In genomic region chr14:28506376-28506831, GRCm38 (mm10) we compare ENCODE assay signal across 8 mouse cellular contexts. TPM values are rescaled to one million over a fixed set of nuclear protein-coding genes. Genes with fewer than 3 reads are reported as not detected.
DNase-seq lines count a peak whose midpoint lies in the region; ATAC-seq and TF ChIP-seq lines count a peak whose summit lies in the region.

No protein-coding gene starts in this region.

- no peaks in the 10 kb centered on the region for H3K9me3 ChIP-seq in forebrain, embryonic 12.5 days
- no peaks in the 10 kb centered on the region for H3K9me3 ChIP-seq in limb, embryonic 11.5 days (ENCODE audit: control insufficient read depth, low read length)
- H3K9me3 ChIP-seq in midbrain, embryonic 16.5 days (replicated peaks; ENCODE audit: control insufficient read depth, low read length, poor library complexity, severe bottlenecking): no peaks in the 10 kb centered on the region

- 0 out of 2 replicates have a peak overlapping the region, but pooled peaks have one; percentile 85 for H3K27ac ChIP-seq in forebrain, embryonic 12.5 days
- peak overlapping the region; percentile 99 for H3K27ac ChIP-seq in limb, embryonic 11.5 days (replicated peaks; ENCODE audit: low read depth, low read length)
- 0 out of 2 replicates have a peak overlapping the region, but pooled peaks have one; percentile 10 for H3K27ac ChIP-seq in midbrain, embryonic 16.5 days (ENCODE audit: low read length)

- in situ Hi-C loops in Patski (cut with MboI; ENCODE audit: low pct_unique_long_range_greater_than_20kb): loop anchor here (5.0 to 10.0 kb wide), 5 partner anchors 222 to 699 kb away; no protein-coding TSS in a partner anchor

- H3K4me2 ChIP-seq in forebrain, embryonic 12.5 days: peak overlapping the region; percentile 74
- peak overlapping the region; percentile 96 for H3K4me2 ChIP-seq in limb, embryonic 11.5 days (ENCODE audit: low read depth, severe bottlenecking)
- H3K4me2 ChIP-seq in midbrain, embryonic 16.5 days (ENCODE audit: low read length): peak overlapping the region; percentile 89

- no peaks in the 10 kb centered on the region for H3K27me3 ChIP-seq in Patski
- peaks cover 81% of the 10 kb centered on the region for H3K27me3 ChIP-seq in forebrain, embryonic 12.5 days
- H3K27me3 ChIP-seq in limb, embryonic 11.5 days (ENCODE audit: control insufficient read depth, insufficient read depth, low read length): 0 out of 2 replicates have a peak, but pooled peaks cover 2% of the 10 kb centered on the region
- H3K27me3 ChIP-seq in midbrain, embryonic 16.5 days (ENCODE audit: control insufficient read depth, insufficient read depth, low read depth, low read length): peaks cover 21% of the 10 kb centered on the region

- peak; percentile 6 for ATAC-seq in Patski
- ATAC-seq in forebrain, embryonic 12.5 days (ENCODE audit: low FRiP score): peak; percentile 7; the same call in 1 of the 2 replicates
- no peak for ATAC-seq in limb, embryonic 11.5 days (ENCODE audit: insufficient number of reproducible peaks, low FRiP score, low TSS enrichment, low read depth)
- ATAC-seq in midbrain, embryonic 16.5 days: no peak
- ATAC-seq in CD4-positive, CD25-positive, alpha-beta regulatory T cell, adult 4 months: no peak
- no peak for ATAC-seq in inflammation-experienced regulatory T-cells, adult 6 months

- peaks cover 56% of the 10 kb centered on the region for H3K4me1 ChIP-seq in forebrain, embryonic 12.5 days
- peaks cover 36% of the 10 kb centered on the region for H3K4me1 ChIP-seq in limb, embryonic 11.5 days (ENCODE audit: control insufficient read depth, insufficient read depth, low read length)
- peaks cover 49% of the 10 kb centered on the region for H3K4me1 ChIP-seq in midbrain, embryonic 16.5 days (ENCODE audit: control insufficient read depth, insufficient read depth, low read length)

- DNase-seq in 3T3-L1 (ENCODE audit: low read depth, low spot score) (peak; percentile 54), Patski (ENCODE audit: low read depth, low spot score) (peak; percentile 17)
- DNase-seq in heart, postnatal 25 days (ENCODE audit: low spot score): peak; percentile 33
- DNase-seq in limb, embryonic 11.5 days (ENCODE audit: low spot score): peak; percentile 83

- H3K36me3 ChIP-seq in forebrain, embryonic 12.5 days (replicated peaks): no peaks in the 10 kb centered on the region
- no peaks in the 10 kb centered on the region for H3K36me3 ChIP-seq in limb, embryonic 11.5 days (ENCODE audit: control insufficient read depth, insufficient read depth, low read length)
- no peaks in the 10 kb centered on the region for H3K36me3 ChIP-seq in midbrain, embryonic 16.5 days (ENCODE audit: control insufficient read depth, insufficient read depth, low read length)

- intact Hi-C loops in heart, postnatal 25 days (cut with DNase I): loop anchor here (5.0 to 10.0 kb wide), 4 partner anchors 244 to 588 kb away; no protein-coding TSS in a partner anchor

- no peak for TF ChIP-seq CTCF in Patski (IDR thresholded peaks at IDR 0.05)

- peak overlapping the region; percentile 62 for H3K4me3 ChIP-seq in forebrain, embryonic 12.5 days (replicated peaks)
- peak overlapping the region; percentile 94 for H3K4me3 ChIP-seq in limb, embryonic 11.5 days (ENCODE audit: low read depth, low read length)
- peak overlapping the region; percentile 54 for H3K4me3 ChIP-seq in midbrain, embryonic 16.5 days (ENCODE audit: low read depth, low read length)

- under 1% methylated on average over 29 of the region's 29 CpGs for WGBS in forebrain, embryonic 12.5 days
- WGBS in limb, embryonic 11.5 days: under 1% methylated on average over 29 of the region's 29 CpGs
- WGBS in midbrain, embryonic 16.5 days: 1% methylated on average over 29 of the region's 29 CpGs

- POLR2A ChIA-PET in Patski (lab: Charles Lee): interaction anchor here (0.8 to 1.1 kb wide), 2 partner anchors 190 to 701 kb away, joined by 3 to 4 read pairs; no protein-coding TSS in a partner anchor

- CTCF ChIA-PET in Patski (lab: Charles Lee): interaction anchor here (0.7 to 1.6 kb wide), 8 partner anchors 9 to 700 kb away, joined by 3 to 9 read pairs (median 4); no protein-coding TSS in a partner anchor

- peak overlapping the region; percentile 61 for H3K9ac ChIP-seq in forebrain, embryonic 12.5 days
- peak overlapping the region; percentile 97 for H3K9ac ChIP-seq in limb, embryonic 11.5 days (ENCODE audit: low read length)
- peak overlapping the region; percentile 47 for H3K9ac ChIP-seq in midbrain, embryonic 16.5 days (ENCODE audit: low read depth, low read length)

RNA-seq across cellular contexts. Expression of gene Wnt5a, which starts 1.9 kb away (rescaled TPM):
- 19.5 TPM for polyA plus RNA-seq in Patski (2021)
- 16.1 and 20.3 TPM in 2 replicates for polyA plus RNA-seq in forebrain, embryonic 12.5 days (2016; fragmentation: Nextera tagmentation; extraction: Ambion mirVana)
- 10 to 100 TPM; 17.8 to 19.8 TPM for total RNA-seq in heart, postnatal 25 days (2021)
- polyA plus RNA-seq in limb, embryonic 11.5 days (2014; fragmentation: Nextera tagmentation; extraction: Ambion mirVana): 110 and 115 TPM in 2 replicates
- polyA plus RNA-seq in midbrain, embryonic 16.5 days (2015; fragmentation: Nextera tagmentation; extraction: Ambion mirVana): 13.4 and 13.8 TPM in 2 replicates
- polyA plus RNA-seq in CD4-positive, CD25-positive, alpha-beta regulatory T cell, adult 4 months (2017; shearing (Covaris generic)): not detected
- not detected for polyA plus RNA-seq in inflammation-experienced regulatory T-cells, adult 6 months (2017; shearing (Covaris generic))

Comparison
In these comparisons a context has a peak if more than half of its experiments do, and no peak if none do; other contexts are left out.
1. DNase-seq: peak in every context shown above with its lines; median percentile 83 in limb, embryonic 11.5 days; 54 in 3T3-L1; 33 in heart, postnatal 25 days; 17 in Patski.
2. ATAC-seq: peak in Patski (single experiment) and forebrain, embryonic 12.5 days (single experiment); none in limb, embryonic 11.5 days (single experiment), midbrain, embryonic 16.5 days (single experiment), CD4-positive, CD25-positive, alpha-beta regulatory T cell, adult 4 months (single experiment) and inflammation-experienced regulatory T-cells, adult 6 months (single experiment).
3. H3K27ac ChIP-seq: peak in every context shown above with its lines; median percentile 99 in limb, embryonic 11.5 days; 85 in forebrain, embryonic 12.5 days; 10 in midbrain, embryonic 16.5 days.
4. H3K9ac ChIP-seq: peak in every context shown above with its lines; median percentile 97 in limb, embryonic 11.5 days; 61 in forebrain, embryonic 12.5 days; 47 in midbrain, embryonic 16.5 days.
5. RNA of gene Wnt5a, which starts 1.9 kb away (polyA plus RNA-seq): 110 to 115 TPM in limb, embryonic 11.5 days, 16.1 to 20.3 TPM in forebrain, embryonic 12.5 days, 19.5 TPM in Patski (single experiment) and 13.4 to 13.8 TPM in midbrain, embryonic 16.5 days; not detected in CD4-positive, CD25-positive, alpha-beta regulatory T cell, adult 4 months and not detected in inflammation-experienced regulatory T-cells, adult 6 months; every median in the first group is over 10 times any median in the second.
6. Peak in every context shown above with its lines, with median percentiles within 50 percentile points of each other: H3K4me2 ChIP-seq and H3K4me3 ChIP-seq.